Mouse (Mus musculus) adrenal gland, adult 8-10 months (tissue): ENCODE measurements around the gene St3gal6. TPM values are rescaled to one million over a fixed set of nuclear protein-coding genes. Genes with fewer than 3 reads are reported as not detected.
A peak's percentile ranks its signal among the peaks of the same experiment; 100 is the strongest.

ENCODE experiments used
- DNase-seq: peaks from one replicate; pipeline ENCODE4 v3.0.0; 2022
- total RNA-seq, 4 experiments: library from RNA; stranded (reverse); gene quantifications; 2 replicates each; pipeline ENCODE4 v1.2.4; 2022

The St3gal6 gene
- total RNA-seq, 4 experiments from 2014 or later = 13.6 to 30.8 (median 17.8) TPM

- DNase-seq = no peak
Observed at GRCm38 (mm10) chr16:58520457-58520856, 3.6 kb downstream of the St3gal6 start.

DNA sequence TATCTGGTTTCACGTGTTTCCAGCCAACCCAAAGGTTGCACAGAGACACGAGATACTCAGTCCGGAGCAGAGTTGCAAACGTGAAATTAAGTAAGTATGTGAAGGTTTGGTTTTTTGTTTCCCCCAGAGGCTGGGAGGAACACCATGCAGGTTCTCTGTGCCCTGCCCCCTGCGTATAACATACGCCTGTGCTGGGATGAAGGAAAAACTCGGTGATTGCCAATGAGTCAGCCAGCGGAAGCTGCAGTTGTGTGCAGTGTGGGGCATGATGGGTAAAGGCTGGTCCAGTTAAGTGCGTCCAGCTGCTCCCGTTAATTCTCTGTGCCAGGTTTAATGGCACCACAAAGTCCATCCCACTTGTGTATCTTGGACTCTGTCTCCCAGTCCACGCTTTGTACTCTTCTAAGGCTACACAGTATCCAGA, 4.4 kb downstream of the St3gal6 start:
- DNase-seq = no peak

DNA sequence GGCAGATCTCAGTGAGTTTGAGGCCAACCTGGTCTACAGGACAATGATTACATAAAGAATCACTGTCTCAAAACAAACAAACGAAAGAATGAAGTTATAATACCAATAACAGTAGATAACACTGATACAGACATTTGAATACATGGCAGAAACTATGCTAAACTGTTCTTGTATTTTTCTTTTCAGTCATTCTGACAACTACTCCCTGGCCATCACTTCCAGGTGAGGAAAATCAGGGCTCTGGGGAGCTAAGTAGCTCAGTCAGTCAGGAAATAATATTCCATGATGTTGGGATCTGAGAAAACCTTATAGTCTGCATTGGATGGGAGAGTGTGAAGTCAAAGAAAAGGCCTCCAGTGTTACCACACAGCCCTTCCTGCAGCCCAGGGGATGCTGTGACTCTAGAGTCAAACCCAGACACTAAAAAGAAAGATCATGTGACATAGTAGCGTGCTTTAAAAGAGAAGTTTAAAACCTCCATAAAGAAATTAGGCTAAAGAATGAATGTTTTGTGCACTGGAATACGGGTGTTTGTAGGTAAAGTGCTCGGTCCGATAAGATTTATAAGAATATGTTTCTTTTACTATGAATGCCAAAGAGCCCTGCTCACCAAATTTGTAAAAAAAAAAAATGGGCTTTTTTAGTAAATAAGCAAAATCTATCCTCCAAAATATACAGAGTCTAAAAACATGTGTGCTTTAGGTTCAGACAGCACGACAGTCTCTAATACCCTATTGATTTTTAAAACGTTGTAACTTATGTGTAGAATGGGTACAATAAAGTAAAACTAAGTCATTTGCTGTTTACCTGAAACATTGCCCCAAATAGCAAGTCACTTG, 6.9 kb downstream of the St3gal6 start:
- DNase-seq = no peak

- DNase-seq = no peak
Observed at GRCm38 (mm10) chr16:58516161-58516560, 7.9 kb downstream of the St3gal6 start.

DNA sequence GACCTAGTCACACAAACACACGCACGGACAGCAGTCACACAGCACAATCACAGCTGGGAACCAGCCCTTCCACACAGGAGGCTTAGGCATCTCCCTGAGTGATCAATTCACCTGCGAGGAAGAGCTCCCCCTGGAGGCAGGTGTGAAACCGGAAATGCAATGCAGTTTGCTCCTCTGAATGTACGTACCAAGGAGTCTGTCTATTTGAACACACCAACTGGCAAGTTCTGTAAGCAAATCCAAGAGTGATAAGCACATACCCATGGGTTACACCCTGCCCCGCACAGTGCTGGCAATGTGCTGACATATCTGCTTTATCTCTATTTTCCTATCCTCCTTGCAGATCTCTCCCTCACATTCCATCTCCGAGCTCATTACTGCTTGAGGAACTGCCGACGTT, 9.5 kb downstream of the St3gal6 start:
- no peak for DNase-seq

- peak; percentile 28 for DNase-seq
Observed at GRCm38 (mm10) chr16:58513755-58514154, 10.3 kb downstream of the St3gal6 start.

GRCm38 (mm10) chr16:58512887-58513286, 11.2 kb downstream of the St3gal6 start:
- no peak for DNase-seq

DNA sequence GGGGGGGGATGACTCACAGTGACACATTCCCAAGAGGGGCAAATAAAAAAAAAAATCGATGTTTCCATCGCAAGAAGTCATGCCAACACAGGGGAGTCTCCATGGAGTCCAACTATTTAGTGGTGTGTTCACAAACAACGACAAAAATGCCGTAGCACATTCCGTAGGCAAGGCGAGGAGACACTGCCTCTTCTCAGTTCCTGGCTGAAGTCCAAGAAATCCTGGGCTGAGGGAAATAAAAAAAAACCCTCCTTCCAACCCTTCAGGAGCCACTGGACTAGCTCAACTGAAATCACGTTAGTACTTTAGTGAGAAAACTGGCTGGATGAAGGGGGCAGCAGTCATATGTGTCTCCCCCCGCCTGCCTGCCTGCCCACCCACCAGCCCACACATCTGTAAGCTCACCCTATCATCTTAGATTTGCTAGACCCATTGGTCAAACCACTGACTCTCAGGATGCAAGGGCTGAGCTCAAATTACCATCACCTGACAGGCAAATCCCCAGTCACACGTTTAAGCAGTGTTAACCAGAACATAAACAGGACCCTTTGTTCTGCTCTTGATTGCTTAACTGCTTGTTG, 11.8 kb downstream of the St3gal6 start:
- no peak for DNase-seq

- DNase-seq = no peak
Observed at GRCm38 (mm10) chr16:58504945-58505344, 19.1 kb downstream of the St3gal6 start.

DNA sequence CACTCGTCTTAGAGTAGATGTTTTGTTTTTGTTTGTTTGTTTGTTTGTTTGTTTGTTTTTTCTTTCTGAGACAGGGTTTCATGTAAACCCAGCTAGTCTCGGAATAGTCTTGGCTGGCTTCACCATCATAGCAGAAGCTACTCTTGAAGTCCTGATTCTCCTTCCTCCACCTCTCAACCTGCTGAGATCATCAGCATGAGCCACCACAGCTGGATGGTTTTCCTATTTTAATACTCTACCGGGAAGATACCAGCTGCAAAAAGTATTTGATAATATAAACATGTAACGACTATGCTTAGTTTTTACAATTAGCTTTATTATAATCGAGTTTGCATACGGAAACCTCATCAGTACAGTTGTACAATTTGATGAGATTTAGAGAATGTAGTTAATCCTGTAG, 21.5 kb downstream of the St3gal6 start:
- DNase-seq = no peak

DNA sequence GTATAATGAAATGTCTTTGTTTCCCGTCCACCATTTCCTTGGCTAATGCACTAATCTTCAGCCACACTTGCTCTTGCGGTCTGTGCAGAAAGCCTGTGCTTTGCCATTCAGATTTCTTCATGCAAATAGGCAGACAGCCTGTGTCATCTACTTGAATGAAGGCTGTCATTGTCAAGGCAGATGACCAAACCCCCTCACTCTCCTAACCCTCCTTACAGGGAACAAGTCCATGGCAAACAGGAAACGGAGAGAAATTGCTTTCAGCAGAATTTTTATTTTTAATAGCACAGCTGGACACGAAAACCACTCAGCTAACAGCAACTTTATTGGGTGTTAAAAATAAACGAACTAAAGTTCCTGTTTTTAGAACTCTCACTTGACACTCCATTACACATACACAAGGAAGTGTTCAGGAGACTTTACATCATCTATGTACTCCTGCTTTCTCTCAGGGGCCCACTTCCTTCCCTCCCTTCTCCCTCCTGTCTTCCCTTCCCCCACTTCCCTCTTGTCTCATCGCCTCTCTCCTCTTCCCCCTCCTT, 22.2 kb downstream of the St3gal6 start:
- DNase-seq = no peak

DNA sequence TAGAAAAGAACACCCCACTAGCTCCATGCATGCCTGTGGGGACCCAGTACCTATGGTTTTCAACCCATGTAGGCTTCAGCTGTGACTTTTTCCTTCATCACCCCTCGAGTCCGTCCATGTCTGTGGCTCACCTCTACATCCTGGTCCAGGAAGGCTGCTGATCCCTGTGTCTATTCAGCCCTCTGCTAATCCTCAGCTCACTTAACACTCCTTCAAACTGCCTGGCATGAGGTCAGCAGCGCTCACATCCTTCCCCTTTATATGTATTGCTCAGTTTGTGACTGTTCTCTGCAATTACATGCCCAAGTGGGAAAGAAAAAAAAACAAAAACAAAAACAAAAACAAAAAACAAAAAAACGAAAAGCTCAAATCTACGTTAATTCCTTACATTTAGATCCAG, 24.4 kb downstream of the St3gal6 start:
- no peak for DNase-seq

DNA sequence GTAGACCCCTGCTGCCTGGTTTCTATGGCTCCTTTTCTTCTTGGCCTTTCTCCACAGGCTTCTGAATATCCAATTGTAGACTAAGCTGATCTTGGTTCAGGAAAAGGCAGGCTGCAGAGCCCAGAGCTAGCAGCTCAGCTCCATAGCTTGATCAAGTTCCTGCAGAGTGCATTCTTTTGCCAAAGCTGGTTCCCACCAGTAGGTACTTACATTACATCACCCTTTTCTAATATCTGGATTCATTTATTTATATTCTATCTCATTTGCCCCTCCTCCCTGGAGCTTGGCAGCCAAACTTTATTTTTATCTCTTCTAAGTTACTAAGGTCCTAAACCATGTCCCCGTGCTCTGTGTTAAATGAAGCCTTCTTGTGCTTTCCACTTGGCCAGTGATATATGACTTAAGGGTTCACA, 24.9 kb downstream of the St3gal6 start:
- DNase-seq = no peak

GRCm38 (mm10) chr16:58497886-58498713, 25.9 kb downstream of the St3gal6 start:
- no peak for DNase-seq

DNA sequence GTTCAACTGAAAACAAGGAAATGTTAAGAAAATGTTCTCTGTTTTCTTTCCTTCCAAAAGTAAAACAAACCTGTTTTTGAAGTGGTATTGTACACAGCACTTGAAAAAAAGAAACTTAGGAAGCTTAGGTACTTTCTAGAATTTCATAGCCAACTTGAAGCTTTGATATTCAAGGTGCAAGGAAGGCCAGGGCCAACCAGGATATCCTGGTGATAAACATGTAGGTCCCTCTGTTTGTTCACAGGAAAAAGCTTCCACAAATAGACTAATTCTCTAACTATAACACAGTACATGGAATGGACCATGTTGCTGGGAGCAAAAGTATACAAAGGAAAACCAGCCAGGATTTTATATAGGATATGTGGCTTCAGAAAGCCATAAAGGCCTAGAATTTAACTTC, 27.3 kb downstream of the St3gal6 start:
- no peak for DNase-seq

GRCm38 (mm10) chr16:58487861-58488260, 36.2 kb downstream of the St3gal6 start:
- DNase-seq = no peak

GRCm38 (mm10) chr16:58482296-58482695, 41.7 kb downstream of the St3gal6 start:
- DNase-seq = no peak

- peak; percentile 20 for DNase-seq
Observed at GRCm38 (mm10) chr16:58481906-58482270, 42.2 kb downstream of the St3gal6 start.

GRCm38 (mm10) chr16:58481219-58481905, 42.7 kb downstream of the St3gal6 start:
- peak; percentile 11 for DNase-seq

GRCm38 (mm10) chr16:58479898-58480448, 44.1 kb downstream of the St3gal6 start:
- DNase-seq = no peak

DNA sequence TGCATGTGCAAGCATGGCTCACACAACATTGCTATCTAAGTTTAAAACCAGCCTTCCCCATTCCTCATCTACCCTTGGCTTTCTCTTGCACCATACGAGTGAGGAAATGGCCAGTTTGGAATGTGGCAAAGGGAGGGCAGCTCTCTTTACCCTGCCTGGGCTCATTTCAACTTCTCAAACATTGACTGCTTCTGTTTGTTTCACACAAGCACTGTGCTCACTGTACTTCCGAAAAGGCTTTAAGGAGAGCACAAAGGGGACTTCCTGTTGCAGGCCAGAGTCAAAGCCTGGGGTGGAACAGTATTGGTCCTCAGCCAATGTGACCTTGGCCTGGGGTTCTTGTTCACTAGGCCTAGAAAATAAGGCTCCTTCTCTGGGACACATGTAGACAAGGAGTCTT, 47.7 kb downstream of the St3gal6 start:
- peak; percentile 21 for DNase-seq

DNA sequence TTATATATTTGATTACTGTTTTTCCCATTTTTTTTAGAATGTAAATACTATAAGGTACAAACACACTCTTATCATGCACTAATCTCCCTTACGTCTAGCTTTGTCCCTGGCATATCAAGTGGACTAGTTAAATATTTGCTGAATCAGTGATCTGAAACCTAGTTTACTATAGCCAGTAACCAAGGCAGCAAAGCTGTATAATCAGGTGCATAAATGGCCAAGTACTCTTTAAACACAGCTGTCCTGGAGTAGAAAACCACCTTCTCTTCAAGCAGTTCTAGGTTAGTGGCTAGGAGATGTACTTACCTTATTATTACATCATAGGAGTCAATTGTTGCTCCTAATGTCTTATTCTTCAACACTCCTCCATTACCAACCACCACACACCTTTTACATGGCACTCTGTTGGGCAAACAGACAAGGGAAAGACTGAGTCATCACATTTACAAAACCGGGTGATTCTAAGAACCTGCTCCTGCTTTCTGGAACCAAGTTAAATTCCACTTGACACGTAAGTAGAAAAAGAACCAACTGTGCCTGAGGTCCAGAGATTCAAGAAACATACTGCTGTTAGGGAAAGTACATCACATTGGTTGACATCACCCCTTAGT, 48.4 kb downstream of the St3gal6 start:
- DNase-seq = no peak
